Mouse (Mus musculus) midbrain, embryonic 11.5 days (tissue): Measurements from ENCODE around the gene Lsamp. TPM values are rescaled to one million over a fixed set of nuclear protein-coding genes. Genes with fewer than 3 reads are reported as not detected.

Experiments
- ATAC-seq: fragments of 200-750 bp; cut with Nextera tagmentation; 2 replicates; pipeline ENCODE4 v1.8.0; 2017; ENCODE audit warnings: moderate TSS enrichment, moderate library complexity; ENCODE audit not compliant: low FRiP score
- DNase-seq: peaks from one replicate; pipeline ENCODE4 v3.0.0; 2015; ENCODE audit warnings: low spot score; ENCODE audit errors: missing footprints
- H3K27ac ChIP-seq: fragments of 300-500 bp; sonication (generic); 2 replicates; pipeline ENCODE4 v1.5.1; 2014; ENCODE audit warnings: low read depth, low read length
- H3K27me3 ChIP-seq: fragments of 300-500 bp; sonication (generic); 2 replicates; pipeline ENCODE4 v1.6.1; 2014; ENCODE audit warnings: mild to moderate bottlenecking, low read length, moderate library complexity, mixed read lengths; ENCODE audit not compliant: control insufficient read depth, insufficient read depth
- H3K36me3 ChIP-seq: fragments of 300-500 bp; sonication (generic); 2 replicates; pipeline ENCODE4 v1.6.1; 2014; ENCODE audit warnings: mild to moderate bottlenecking, low read length, moderate library complexity, mixed read lengths; ENCODE audit not compliant: control insufficient read depth, insufficient read depth
- H3K4me1 ChIP-seq: fragments of 300-500 bp; sonication (generic); 2 replicates; pipeline ENCODE4 v1.6.1; 2014; ENCODE audit warnings: low read length; ENCODE audit not compliant: control insufficient read depth, insufficient read depth
- H3K4me2 ChIP-seq: fragments of 300-500 bp; sonication (generic); 2 replicates; pipeline ENCODE4 v1.6.1; 2014; ENCODE audit warnings: mild to moderate bottlenecking, moderate library complexity
- H3K4me3 ChIP-seq: fragments of 300-500 bp; sonication (generic); 2 replicates; pipeline ENCODE4 v1.5.1; 2014; ENCODE audit warnings: low read depth, low read length
- H3K9ac ChIP-seq: fragments of 300-500 bp; sonication (generic); 2 replicates; pipeline ENCODE4 v1.6.1; 2014; ENCODE audit warnings: low read length
- H3K9me3 ChIP-seq: fragments of 300-500 bp; sonication (generic); 2 replicates; pipeline ENCODE4 v1.6.1; 2016; ENCODE audit warnings: low read length; ENCODE audit not compliant: control insufficient read depth
- WGBS: fragments of 180-500 bp; shearing (Covaris S2); extraction: QIAGEN DNeasy Blood & Tissue Kit; methylation state at CpG from one replicate; pipeline ENCODE4 v1.1.7; 2014; 5-methylcytosine and 5-hydroxymethylcytosine counted together
- polyA plus RNA-seq: library from polyadenylated mRNA; unstranded; fragments of >200 nt; fragmentation: Nextera tagmentation; extraction: Ambion mirVana; gene quantifications from 2 replicates; pipeline ENCODE4 v1.2.1, GENCODE M21; 2014

The Lsamp gene
- polyA plus RNA-seq, 1 experiment from 2014 or later, result 13.0 TPM

GRCm38 (mm10) chr16:41640876-41641275 lies 1656.7 kb downstream of the Lsamp start:
- H3K36me3 ChIP-seq, result no peaks in the 10 kb centered on the region
- no peak overlapping the region for H3K27ac ChIP-seq
- no peak overlapping the region for H3K4me3 ChIP-seq
- DNase-seq (no peak), ATAC-seq (no peak)
- H3K27me3 ChIP-seq, result no peaks in the 10 kb centered on the region
- no peak overlapping the region for H3K4me2 ChIP-seq
- H3K9ac ChIP-seq, result no peak overlapping the region
- H3K4me1 ChIP-seq, result no peaks in the 10 kb centered on the region
- WGBS, result 59% methylated on average over 2 of the region's 2 CpGs
- no peaks in the 10 kb centered on the region for H3K9me3 ChIP-seq

- H3K9ac ChIP-seq, result no peak overlapping the region
- no peaks in the 10 kb centered on the region for H3K4me1 ChIP-seq
- DNase-seq (no peak), ATAC-seq (no peak)
- H3K9me3 ChIP-seq, result no peaks in the 10 kb centered on the region
- no peak overlapping the region for H3K27ac ChIP-seq
- no peaks in the 10 kb centered on the region for H3K36me3 ChIP-seq
- H3K27me3 ChIP-seq, result no peaks in the 10 kb centered on the region
- H3K4me3 ChIP-seq, result no peak overlapping the region
- 92% methylated on average over 2 of the region's 2 CpGs for WGBS
- H3K4me2 ChIP-seq, result no peak overlapping the region
These were observed 1669.1 kb downstream of the Lsamp start for GRCm38 (mm10) chr16:41653261-41653660.

GRCm38 (mm10) chr16:41674316-41675038 lies 1690.3 kb downstream of the Lsamp start:
- Histone ChIP-seq H3K9ac (no peak overlapping the region), H3K27me3 (no peaks in the 10 kb centered on the region), H3K4me3 (no peak overlapping the region), H3K9me3 (no peaks in the 10 kb centered on the region), H3K4me1 (no peaks in the 10 kb centered on the region), H3K4me2 (no peak overlapping the region), H3K36me3 (no peaks in the 10 kb centered on the region), H3K27ac (no peak overlapping the region)
- 85% methylated on average over 2 of the region's 2 CpGs for WGBS
- ATAC-seq (no peak), DNase-seq (no peak)

- H3K9me3 ChIP-seq, result no peaks in the 10 kb centered on the region
- no peak overlapping the region for H3K27ac ChIP-seq
- 89% methylated on average over 3 of the region's 3 CpGs for WGBS
- no peaks in the 10 kb centered on the region for H3K4me1 ChIP-seq
- H3K9ac ChIP-seq, result no peak overlapping the region
- no peaks in the 10 kb centered on the region for H3K27me3 ChIP-seq
- ATAC-seq (no peak), DNase-seq (no peak)
- H3K4me3 ChIP-seq, result no peak overlapping the region
- no peak overlapping the region for H3K4me2 ChIP-seq
- H3K36me3 ChIP-seq, result no peaks in the 10 kb centered on the region
These were observed 1691.6 kb downstream of the Lsamp start for GRCm38 (mm10) chr16:41675774-41676173.

- Histone ChIP-seq H3K4me1 (no peaks in the 10 kb centered on the region), H3K9ac (no peak overlapping the region), H3K27me3 (no peaks in the 10 kb centered on the region), H3K4me3 (no peak overlapping the region), H3K36me3 (no peaks in the 10 kb centered on the region), H3K4me2 (no peak overlapping the region), H3K27ac (no peak overlapping the region), H3K9me3 (no peaks in the 10 kb centered on the region)
- ATAC-seq (no peak), DNase-seq (no peak)
These were observed 1708.3 kb downstream of the Lsamp start for GRCm38 (mm10) chr16:41692435-41692834.

GRCm38 (mm10) chr16:41701790-41702428 lies 1717.7 kb downstream of the Lsamp start:
- Histone ChIP-seq H3K4me1 (no peaks in the 10 kb centered on the region), H3K27ac (no peak overlapping the region), H3K27me3 (no peaks in the 10 kb centered on the region), H3K9ac (no peak overlapping the region), H3K36me3 (no peaks in the 10 kb centered on the region), H3K4me2 (no peak overlapping the region), H3K9me3 (no peaks in the 10 kb centered on the region), H3K4me3 (no peak overlapping the region)
- DNase-seq, result no peak
- WGBS, result 67% methylated on average over 5 of the region's 5 CpGs
- ATAC-seq, result peak; percentile 59

GRCm38 (mm10) chr16:41728900-41729585 lies 1744.9 kb downstream of the Lsamp start:
- ATAC-seq (no peak), DNase-seq (no peak)
- Histone ChIP-seq H3K36me3 (no peaks in the 10 kb centered on the region), H3K9ac (no peak overlapping the region), H3K4me3 (no peak overlapping the region), H3K4me2 (no peak overlapping the region), H3K27ac (no peak overlapping the region), H3K27me3 (no peaks in the 10 kb centered on the region), H3K4me1 (no peaks in the 10 kb centered on the region), H3K9me3 (no peaks in the 10 kb centered on the region)
- 93% methylated on average over 9 of the region's 9 CpGs for WGBS

GRCm38 (mm10) chr16:41729911-41730310 lies 1745.8 kb downstream of the Lsamp start:
- Histone ChIP-seq H3K4me2 (no peak overlapping the region), H3K4me3 (no peak overlapping the region), H3K27ac (no peak overlapping the region), H3K9ac (no peak overlapping the region), H3K9me3 (no peaks in the 10 kb centered on the region), H3K4me1 (no peaks in the 10 kb centered on the region), H3K36me3 (no peaks in the 10 kb centered on the region), H3K27me3 (no peaks in the 10 kb centered on the region)
- no peak for ATAC-seq
- DNase-seq, result no peak
- WGBS, result 91% methylated on average over 1 of the region's 1 CpGs

- H3K9ac ChIP-seq, result no peak overlapping the region
- DNase-seq, result no peak
- whole genome bisulfite sequencing, result 89% methylated on average over 4 of the region's 4 CpGs
- H3K27ac ChIP-seq, result no peak overlapping the region
- H3K36me3 ChIP-seq, result no peaks in the 10 kb centered on the region
- H3K27me3 ChIP-seq, result no peaks in the 10 kb centered on the region
- H3K4me2 ChIP-seq, result no peak overlapping the region
- H3K4me3 ChIP-seq, result no peak overlapping the region
- H3K9me3 ChIP-seq, result no peaks in the 10 kb centered on the region
- ATAC-seq, result no peak
- H3K4me1 ChIP-seq, result no peaks in the 10 kb centered on the region
These were observed 1760.9 kb downstream of the Lsamp start for GRCm38 (mm10) chr16:41745037-41745436.
